17 mouse cellular contexts compared by ENCODE assay signal in the genomic region with DNA sequence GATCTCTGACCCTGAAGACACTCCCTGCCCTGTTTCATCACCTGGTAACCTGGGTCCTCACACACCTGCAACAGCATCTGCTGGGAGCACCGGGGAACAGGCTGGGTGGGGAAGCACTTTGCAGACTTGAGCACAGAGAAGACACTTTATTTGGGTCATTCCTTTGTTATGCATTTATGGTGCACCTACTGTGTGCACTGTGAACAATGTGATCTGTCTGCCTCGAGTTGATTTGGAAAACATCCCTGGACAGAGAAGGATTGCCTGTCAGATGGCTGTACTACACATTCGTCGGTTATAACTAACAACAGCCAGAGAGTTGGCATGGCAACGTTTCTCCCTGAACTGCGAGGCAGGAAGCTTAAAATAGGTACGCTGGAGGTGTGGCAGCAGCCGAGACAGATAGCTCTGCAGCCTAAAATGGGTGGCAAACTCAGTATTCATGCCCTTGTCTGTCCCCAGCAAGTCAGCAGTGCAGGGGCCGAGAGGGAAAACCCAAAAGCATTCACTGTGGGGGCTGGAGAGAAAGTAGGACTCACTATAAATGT. TPM values are rescaled to one million over a fixed set of nuclear protein-coding genes. Genes with fewer than 3 reads are reported as not detected.
DNase-seq lines count a peak whose midpoint lies in the region; ATAC-seq lines count a peak whose summit lies in the region.
"Had no signal": no experiment of that assay in that cellular context is flagged by ENCODE, and none has a peak within 500 bp of the region (broad histone marks: within the 10 kb centered on the region; RNA-seq: fewer than 3 reads in every experiment).

No protein-coding gene starts in this region.

- H3K36me3 ChIP-seq in heart, embryonic 12.5 days, result no peaks in the 10 kb centered on the region
- H3K36me3 ChIP-seq: embryonic facial prominence, embryonic 15.5 days had no signal

- ATAC-seq in heart, embryonic 12.5 days (ENCODE audit: insufficient number of reproducible peaks, low FRiP score), result no peak

- H3K27me3 ChIP-seq in heart, embryonic 12.5 days (replicated peaks), result peaks cover 51% of the 10 kb centered on the region

- DNase-seq in heart, adult 18-20 months, result peak; percentile 33 to 54
- DNase-seq in ES-CJ7 (ENCODE audit: low read depth, low spot score), result peak; percentile 30
- peak; percentile 88 for DNase-seq in frontal cortex, adult 2 months (ENCODE audit: extremely low spot score in 1 of 2, low spot score in 1 of 2)
- peak; percentile 90 for DNase-seq in right cerebral cortex, adult 18-20 months
- no peak for DNase-seq in yolk sac, embryonic 10.5 days (ENCODE audit: low spot score)
- no peak for DNase-seq in ovary, postnatal 10 days (ENCODE audit: low spot score)
- DNase-seq: cerebellum, adult 11-12 months; spleen, adult 18-20 months had no signal

- no peak overlapping the region; the same call in 1 of the 2 replicates for H3K4me2 ChIP-seq in heart, embryonic 12.5 days
- H3K4me2 ChIP-seq: embryonic facial prominence, embryonic 15.5 days; liver, embryonic 11.5 days had no signal

- 32% methylated on average over 9 of the region's 9 CpGs for WGBS in heart, embryonic 12.5 days

- no peak overlapping the region for H3K9ac ChIP-seq in heart, embryonic 12.5 days
- H3K9ac ChIP-seq: embryonic facial prominence, embryonic 15.5 days had no signal

- H3K4me1 ChIP-seq in heart, embryonic 12.5 days (replicated peaks), result peaks cover 3% of the 10 kb centered on the region
- H3K4me1 ChIP-seq: embryonic facial prominence, embryonic 15.5 days; megakaryocyte, embryonic 14.5 days had no signal

- no peak overlapping the region for H3K27ac ChIP-seq in heart, embryonic 12.5 days (ENCODE audit: poor library complexity, severe bottlenecking)
- H3K27ac ChIP-seq: embryonic facial prominence, embryonic 15.5 days; heart, adult 2 months; stomach, postnatal 0 days had no signal

- H3K9me3 ChIP-seq in heart, embryonic 12.5 days (replicated peaks), result no peaks in the 10 kb centered on the region
- H3K9me3 ChIP-seq: embryonic facial prominence, embryonic 15.5 days; megakaryocyte, embryonic 14.5 days had no signal

- H3K4me3 ChIP-seq in heart, embryonic 12.5 days, result no peak overlapping the region
- H3K4me3 ChIP-seq: embryonic facial prominence, embryonic 15.5 days; heart, adult 2 months; megakaryocyte, embryonic 14.5 days had no signal

RNA-seq across cellular contexts. Expression of a gene that starts 8.7 kb away (rescaled TPM):
- total RNA-seq in heart, adult 18-20 months (2021), result under 1 TPM; 0.54 to 0.99 TPM
- 9.7 and 11.8 TPM in 2 replicates for polyA plus RNA-seq in heart, embryonic 12.5 days (2016; fragmentation: Nextera tagmentation; extraction: Ambion mirVana)
- polyA plus RNA-seq in frontal cortex, adult 2 months (2012; rRNA removed), result 289 and 299 TPM in 2 replicates
- total RNA-seq: common myeloid progenitor, adult 5-6 weeks; hematopoietic stem cell, adult 5-6 weeks; MEL had no signal

Comparison
In these comparisons a context has a peak if more than half of its experiments do, and no peak if none do; other contexts are left out.
1. DNase-seq: peak in heart, adult 18-20 months (2 of 2), ES-CJ7 (single experiment), frontal cortex, adult 2 months (2 of 2) and right cerebral cortex, adult 18-20 months (single experiment); none in yolk sac, embryonic 10.5 days (single experiment) and ovary, postnatal 10 days (single experiment).
2. RNA of a gene that starts 8.7 kb away (polyA plus RNA-seq): 289 to 299 TPM in frontal cortex, adult 2 months; 9.7 to 11.8 TPM in heart, embryonic 12.5 days; every median in the first group is over 10 times any median in the second.